In genomic region chr1:51486291-51486690, GRCm38 (mm10) we compare ENCODE assay signal across 17 mouse cellular contexts.
"Had no signal": no experiment of that assay in that cellular context is flagged by ENCODE, and none has a peak within 500 bp of the region (broad histone marks: within the 10 kb centered on the region; RNA-seq: fewer than 3 reads in every experiment).

No protein-coding gene starts in this region.

- ATAC-seq: intestine, postnatal 0 days; midbrain, embryonic 13.5 days; midbrain, embryonic 16.5 days had no signal

- H3K4me1 ChIP-seq: liver, embryonic 13.5 days; midbrain, embryonic 13.5 days; stomach, embryonic 15.5 days had no signal

- H3K9ac ChIP-seq: liver, embryonic 13.5 days; midbrain, embryonic 13.5 days; stomach, embryonic 15.5 days had no signal

- H3K27me3 ChIP-seq: liver, embryonic 13.5 days; midbrain, embryonic 13.5 days; stomach, embryonic 15.5 days had no signal

- H3K4me3 ChIP-seq: left cerebral cortex, adult 2 months; liver, embryonic 13.5 days; midbrain, embryonic 13.5 days; stomach, embryonic 15.5 days had no signal

- H3K9me3 ChIP-seq: liver, embryonic 13.5 days; midbrain, embryonic 13.5 days; stomach, embryonic 15.5 days had no signal

- DNase-seq: kidney, adult 2 months; kidney, postnatal 25 days; layer of hippocampus, postnatal 36 days; liver, embryonic 13.5 days; lung, adult 2 months; lung, postnatal 14 days; right cerebral cortex, adult 18-20 months; right cerebral cortex, postnatal 14 days; spleen, adult 18-20 months; thymus, postnatal 36 days had no signal

- H3K27ac ChIP-seq: kidney, postnatal 0 days; left cerebral cortex, adult 2 months; liver, embryonic 13.5 days; macrophage; midbrain, embryonic 13.5 days; stomach, embryonic 15.5 days had no signal

- H3K36me3 ChIP-seq: liver, embryonic 13.5 days; midbrain, embryonic 13.5 days; stomach, embryonic 15.5 days had no signal

- H3K4me2 ChIP-seq: liver, embryonic 13.5 days; midbrain, embryonic 13.5 days; stomach, embryonic 15.5 days had no signal
